Mouse (Mus musculus) stomach, embryonic 16.5 days (tissue): ENCODE results near the gene Hist2h2aa2. TPM values are rescaled to one million over a fixed set of nuclear protein-coding genes. Genes with fewer than 3 reads are reported as not detected.

Experiments used
- ATAC-seq: fragments of 200-750 bp; cut with Nextera tagmentation; 2 replicates; pipeline ENCODE4 v1.8.0; 2017; ENCODE audit warnings: moderate number of reproducible peaks, moderate TSS enrichment; ENCODE audit not compliant: insufficient read depth, low FRiP score
- H3K27ac ChIP-seq: fragments of 300-500 bp; sonication (generic); 2 replicates; pipeline ENCODE4 v1.5.1; 2014; ENCODE audit warnings: low read length
- H3K27me3 ChIP-seq: fragments of 300-500 bp; sonication (generic); 2 replicates; pipeline ENCODE4 v1.6.1; 2014; ENCODE audit warnings: low read length, control low read depth, mixed read lengths; ENCODE audit not compliant: control insufficient read depth, insufficient read depth
- H3K36me3 ChIP-seq: fragments of 300-500 bp; sonication (generic); 2 replicates; pipeline ENCODE4 v1.6.1; 2014; ENCODE audit warnings: low read length; ENCODE audit not compliant: control insufficient read depth, insufficient read depth
- H3K4me1 ChIP-seq: fragments of 300-500 bp; sonication (generic); 2 replicates; pipeline ENCODE4 v1.6.1; 2014; ENCODE audit warnings: low read length, control low read depth, mixed read lengths; ENCODE audit not compliant: control insufficient read depth, insufficient read depth
- H3K4me2 ChIP-seq: fragments of 300-500 bp; sonication (generic); 2 replicates; pipeline ENCODE4 v1.6.1; 2014; ENCODE audit warnings: low read depth, low read length, mixed read lengths
- H3K4me3 ChIP-seq: fragments of 300-500 bp; sonication (generic); replicated peaks from 2 replicates; pipeline ENCODE4 v1.5.1; 2014; ENCODE audit warnings: mild to moderate bottlenecking, low read length
- H3K9ac ChIP-seq: fragments of 300-500 bp; sonication (generic); 2 replicates; pipeline ENCODE4 v1.6.1; 2014; ENCODE audit warnings: low read length
- H3K9me3 ChIP-seq: fragments of 300-500 bp; sonication (generic); replicated peaks from 2 replicates; pipeline ENCODE4 v1.6.1; 2016; ENCODE audit warnings: low read length, control low read depth; ENCODE audit not compliant: control insufficient read depth
- WGBS: fragments of 180-500 bp; shearing (Covaris S2); extraction: QIAGEN DNeasy Blood & Tissue Kit; methylation state at CpG from one replicate; pipeline ENCODE4 v1.1.7; 2014; 5-methylcytosine and 5-hydroxymethylcytosine counted together
- polyA plus RNA-seq: library from polyadenylated mRNA; unstranded; fragments of >200 nt; fragmentation: Nextera tagmentation; extraction: Ambion mirVana; gene quantifications from 2 replicates; pipeline ENCODE4 v1.2.1, GENCODE M21; 2015

Gene Hist2h2aa2
- polyA plus RNA-seq, 1 experiment from 2014 or later, result 49.4 TPM

- no peak overlapping the region for H3K9ac ChIP-seq
- H3K27ac ChIP-seq, result no peak overlapping the region
- no peaks in the 10 kb centered on the region for H3K27me3 ChIP-seq
- H3K4me1 ChIP-seq, result no peaks in the 10 kb centered on the region; the same call in 1 of the 2 replicates
- ATAC-seq, result no peak
- WGBS, result 70% methylated on average over 4 of the region's 4 CpGs
- no peaks in the 10 kb centered on the region for H3K9me3 ChIP-seq
- no peaks in the 10 kb centered on the region for H3K36me3 ChIP-seq
- H3K4me2 ChIP-seq, result no peak overlapping the region
- H3K4me3 ChIP-seq, result no peak overlapping the region
Observed at GRCm38 (mm10) chr3:96230910-96231757, 8.9 kb downstream of the Hist2h2aa2 start.

- WGBS, result 73% methylated on average over 2 of the region's 2 CpGs
Observed at GRCm38 (mm10) chr3:96230404-96230803, 9.7 kb downstream of the Hist2h2aa2 start.

DNA sequence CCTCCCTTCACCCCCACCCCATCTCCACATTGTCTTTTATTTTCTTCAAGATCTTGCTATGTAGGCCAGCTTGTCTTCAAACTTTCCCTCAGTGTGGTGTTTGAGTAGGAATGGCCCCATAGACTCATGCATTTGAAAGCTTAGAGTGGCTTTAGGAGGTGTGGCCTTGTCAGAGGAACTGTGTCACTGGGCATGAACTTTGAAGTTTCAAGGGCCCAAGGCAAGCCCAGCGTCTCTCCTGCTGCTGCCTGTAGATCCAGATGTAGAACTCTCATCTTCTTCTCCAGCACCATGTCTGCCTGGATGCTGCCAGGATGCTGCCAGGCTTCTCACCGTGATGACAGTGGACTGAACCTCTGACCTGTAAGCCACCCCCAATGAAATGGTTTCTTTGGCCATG is 11.2 kb downstream of the Hist2h2aa2 start:
- Histone ChIP-seq H3K9ac (no peak overlapping the region), H3K4me1 (no peaks in the 10 kb centered on the region; the same call in 1 of the 2 replicates), H3K36me3 (no peaks in the 10 kb centered on the region), H3K4me2 (no peak overlapping the region), H3K27me3 (no peaks in the 10 kb centered on the region), H3K4me3 (no peak overlapping the region), H3K27ac (no peak overlapping the region), H3K9me3 (no peaks in the 10 kb centered on the region)
- WGBS, result 77% methylated on average over 2 of the region's 2 CpGs
- ATAC-seq, result no peak

More at GRCm38 (mm10) chr3:96230404-96230803, 9.7 kb downstream of the Hist2h2aa2 start:
- Histone ChIP-seq H3K4me1 (no peaks in the 10 kb centered on the region; the same call in 1 of the 2 replicates), H3K27ac (no peak overlapping the region), H3K27me3 (no peaks in the 10 kb centered on the region), H3K9ac (no peak overlapping the region), H3K4me3 (no peak overlapping the region), H3K36me3 (no peaks in the 10 kb centered on the region), H3K4me2 (no peak overlapping the region), H3K9me3 (no peaks in the 10 kb centered on the region)
- no peak for ATAC-seq

GRCm38 (mm10) chr3:96226695-96227648 is 13.1 kb downstream of the Hist2h2aa2 start:
- H3K4me3 ChIP-seq, result no peak overlapping the region
- H3K9ac ChIP-seq, result no peak overlapping the region
- no peak overlapping the region for H3K4me2 ChIP-seq
- peaks cover 14% of the 10 kb centered on the region for H3K4me1 ChIP-seq
- 59% methylated on average over 8 of the region's 8 CpGs for WGBS
- H3K36me3 ChIP-seq, result no peaks in the 10 kb centered on the region
- no peaks in the 10 kb centered on the region for H3K27me3 ChIP-seq
- no peak; the same call in 1 of the 2 replicates for ATAC-seq
- H3K9me3 ChIP-seq, result no peaks in the 10 kb centered on the region
- no peak overlapping the region for H3K27ac ChIP-seq

DNA sequence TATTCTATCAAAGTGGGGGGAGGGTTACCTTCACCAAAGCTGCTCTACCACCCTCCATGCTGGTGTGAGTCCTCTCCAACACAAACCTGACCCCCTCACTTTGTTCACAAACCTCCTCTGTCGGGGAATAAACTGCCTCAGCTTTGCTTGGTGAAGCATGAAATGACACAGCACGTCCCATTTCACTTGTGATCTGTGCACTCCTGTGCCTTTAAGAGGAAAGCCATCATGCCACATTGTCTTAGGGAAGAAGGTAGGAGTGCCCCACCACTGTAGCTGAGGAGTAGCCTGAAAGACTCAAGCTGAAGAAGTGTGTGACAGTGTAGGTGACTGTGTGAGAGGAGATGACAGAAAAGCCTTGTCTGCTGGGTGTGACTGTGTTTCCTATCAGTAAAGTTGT is 14.7 kb downstream of the Hist2h2aa2 start:
- Histone ChIP-seq H3K36me3 (no peaks in the 10 kb centered on the region), H3K27ac (no peak overlapping the region), H3K27me3 (no peaks in the 10 kb centered on the region), H3K9me3 (no peaks in the 10 kb centered on the region), H3K4me2 (no peak overlapping the region), H3K9ac (0 out of 2 replicates have a peak overlapping the region, but pooled peaks have one; percentile 10), H3K4me1 (peaks cover 23% of the 10 kb centered on the region), H3K4me3 (no peak overlapping the region)
- WGBS, result 53% methylated on average over 2 of the region's 2 CpGs
- no peak for ATAC-seq

DNA sequence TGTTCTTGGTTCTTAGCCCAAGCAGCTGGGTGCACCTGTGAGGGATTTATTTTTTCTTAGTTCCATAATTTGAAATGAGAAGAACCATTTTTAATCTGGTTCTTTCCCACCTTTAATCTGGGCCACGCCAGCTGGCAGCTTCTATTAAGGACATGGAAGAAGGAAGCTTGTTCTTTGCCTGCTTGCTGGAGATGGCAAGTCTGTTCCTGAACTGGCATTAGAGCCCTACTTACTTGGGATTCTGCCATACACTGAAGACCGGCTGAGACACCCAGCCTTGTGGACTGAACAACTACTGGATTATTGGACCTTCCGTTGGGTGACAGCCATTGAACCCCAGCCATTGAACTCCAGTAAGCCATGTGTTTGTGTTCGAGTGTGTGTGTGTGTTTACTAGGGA is 17.3 kb downstream of the Hist2h2aa2 start:
- H3K27me3 ChIP-seq, result no peaks in the 10 kb centered on the region
- no peaks in the 10 kb centered on the region for H3K9me3 ChIP-seq
- H3K36me3 ChIP-seq, result no peaks in the 10 kb centered on the region
- 86% methylated on average over 4 of the region's 4 CpGs for WGBS
- H3K27ac ChIP-seq, result no peak overlapping the region
- no peak overlapping the region for H3K9ac ChIP-seq
- H3K4me2 ChIP-seq, result peak overlapping the region; percentile 82
- ATAC-seq, result no peak
- peaks cover 31% of the 10 kb centered on the region for H3K4me1 ChIP-seq
- H3K4me3 ChIP-seq, result no peak overlapping the region

- Histone ChIP-seq H3K27ac (peak overlapping the region; percentile 98), H3K9ac (peak overlapping the region; percentile 76), H3K4me3 (peak overlapping the region; percentile 50), H3K9me3 (no peaks in the 10 kb centered on the region), H3K36me3 (no peaks in the 10 kb centered on the region), H3K4me1 (peaks cover 31% of the 10 kb centered on the region), H3K4me2 (peak overlapping the region; percentile 82), H3K27me3 (no peaks in the 10 kb centered on the region)
- no peak for ATAC-seq
- WGBS, result 18% methylated on average over 9 of the region's 9 CpGs
Observed at GRCm38 (mm10) chr3:96221640-96222038, 18.4 kb downstream of the Hist2h2aa2 start.

DNA sequence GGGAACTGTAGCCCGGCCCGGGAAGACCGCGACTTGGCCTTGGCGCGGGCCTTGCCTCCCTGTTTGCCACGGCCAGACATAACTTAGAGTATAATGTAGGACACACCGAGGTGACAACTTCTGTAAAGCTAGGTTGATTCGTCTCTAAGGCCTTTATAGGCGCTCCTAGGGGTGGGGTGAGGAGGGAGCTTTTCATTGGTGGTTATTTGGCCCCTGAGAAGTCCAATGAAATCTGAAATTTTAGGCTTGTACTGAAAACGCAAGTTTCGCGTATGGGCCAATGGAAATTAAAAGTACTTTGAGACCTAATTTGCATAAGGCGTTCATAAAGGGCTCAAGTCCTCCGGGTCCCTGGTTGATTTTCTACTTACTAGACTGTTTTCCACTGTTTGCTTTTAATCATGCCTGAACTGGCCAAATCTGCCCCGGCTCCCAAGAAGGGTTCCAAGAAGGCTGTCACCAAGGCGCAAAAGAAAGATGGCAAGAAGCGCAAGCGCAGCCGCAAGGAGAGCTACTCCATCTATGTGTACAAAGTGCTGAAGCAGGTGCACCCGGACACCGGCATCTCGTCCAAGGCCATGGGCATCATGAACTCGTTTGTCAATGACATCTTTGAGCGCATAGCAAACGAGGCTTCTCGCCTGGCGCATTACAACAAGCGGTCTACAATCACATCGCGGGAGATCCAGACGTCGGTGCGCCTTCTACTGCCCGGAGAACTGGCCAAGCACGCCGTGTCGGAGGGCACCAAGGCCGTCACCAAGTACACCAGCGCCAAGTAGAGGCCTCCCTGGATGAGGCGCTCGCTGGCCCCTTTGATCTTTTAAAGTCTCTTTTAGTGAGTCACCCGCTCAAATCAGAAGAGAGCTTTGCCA is 19.1 kb downstream of the Hist2h2aa2 start, which contains the start of the genes Hist2h2ac and Hist2h2be:
Gene Hist2h2ac, minus strand, starts transcription at position 116 of the 875 bp plus-strand sequence.
Gene Hist2h2be, plus strand, starts transcription at position 355 of the 875 bp plus-strand sequence.
- Histone ChIP-seq H3K27ac (peak within 1 kb of the TSS; percentile 98), H3K27me3 (no peaks in the 10 kb centered on the region), H3K9ac (peak within 1 kb of the TSS; percentile 78), H3K4me2 (peak within 1 kb of the TSS; percentile 82), H3K4me1 (peaks cover 31% of the 10 kb centered on the region), H3K36me3 (no peaks in the 10 kb centered on the region), H3K4me3 (peak within 1 kb of the TSS; percentile 50), H3K9me3 (no peaks in the 10 kb centered on the region)
- under 1% methylated on average over 43 of the region's 43 CpGs for WGBS
- ATAC-seq, result peak; percentile 93
